Mouse (Mus musculus) stomach, embryonic 14.5 days (tissue): ENCODE data around the gene Dennd6a. TPM values are rescaled to one million over a fixed set of nuclear protein-coding genes. Genes with fewer than 3 reads are reported as not detected.
"Not testable (repeated sequence)": the region's sequence is repeated elsewhere in the genome, so short reads cannot be mapped to it uniquely, and the experiment has no call there.

Source experiments
- ATAC-seq: fragments of 200-750 bp; cut with Nextera tagmentation; 2 replicates; pipeline ENCODE4 v1.8.0; 2017; ENCODE audit warnings: low read depth, moderate TSS enrichment; ENCODE audit not compliant: insufficient number of reproducible peaks, insufficient read depth, low FRiP score
- H3K27ac ChIP-seq: fragments of 300-500 bp; sonication (generic); 2 replicates; pipeline ENCODE4 v1.5.1; 2014; ENCODE audit warnings: mild to moderate bottlenecking, low read length, moderate library complexity, mixed read lengths
- H3K27me3 ChIP-seq: fragments of 300-500 bp; sonication (generic); 2 replicates; pipeline ENCODE4 v1.6.1; 2014; ENCODE audit warnings: low read length, control low read depth, mixed read lengths; ENCODE audit not compliant: control insufficient read depth, insufficient read depth
- H3K36me3 ChIP-seq: fragments of 300-500 bp; sonication (generic); 2 replicates; pipeline ENCODE4 v1.6.1; 2014; ENCODE audit warnings: mild to moderate bottlenecking, control low read depth, low read length, moderate library complexity, mixed read lengths; ENCODE audit not compliant: control insufficient read depth, insufficient read depth
- H3K4me1 ChIP-seq: fragments of 300-500 bp; sonication (generic); 2 replicates; pipeline ENCODE4 v1.6.1; 2014; ENCODE audit warnings: low read length, control low read depth, mixed read lengths; ENCODE audit not compliant: control insufficient read depth, insufficient read depth
- H3K4me2 ChIP-seq: fragments of 300-500 bp; sonication (generic); replicated peaks from 2 replicates; pipeline ENCODE4 v1.6.1; 2014; ENCODE audit warnings: low read depth, low read length, control low read depth
- H3K4me3 ChIP-seq: fragments of 300-500 bp; sonication (generic); 2 replicates; pipeline ENCODE4 v1.5.1; 2014; ENCODE audit warnings: low read depth, low read length, control low read depth
- H3K9ac ChIP-seq: fragments of 300-500 bp; sonication (generic); replicated peaks from 2 replicates; pipeline ENCODE4 v1.6.1; 2014; ENCODE audit warnings: low read depth, mild to moderate bottlenecking, control low read depth, low read length, moderate library complexity, mixed read lengths
- H3K9me3 ChIP-seq: fragments of 300-500 bp; sonication (generic); 2 replicates; pipeline ENCODE4 v1.6.1; 2016; ENCODE audit warnings: low read depth, low read length, control low read depth; ENCODE audit not compliant: control insufficient read depth
- WGBS: fragments of 180-500 bp; shearing (Covaris S2); extraction: QIAGEN DNeasy Blood & Tissue Kit; methylation state at CpG from one replicate; pipeline ENCODE4 v1.1.7; 2014; 5-methylcytosine and 5-hydroxymethylcytosine counted together
- polyA plus RNA-seq: library from polyadenylated mRNA; unstranded; fragments of >200 nt; fragmentation: Nextera tagmentation; extraction: Ambion mirVana; gene quantifications from 2 replicates; pipeline ENCODE4 v1.2.1, GENCODE M21; 2014

Dennd6a gene
- polyA plus RNA-seq, 1 experiment from 2014 or later, result 43.0 TPM

DNA sequence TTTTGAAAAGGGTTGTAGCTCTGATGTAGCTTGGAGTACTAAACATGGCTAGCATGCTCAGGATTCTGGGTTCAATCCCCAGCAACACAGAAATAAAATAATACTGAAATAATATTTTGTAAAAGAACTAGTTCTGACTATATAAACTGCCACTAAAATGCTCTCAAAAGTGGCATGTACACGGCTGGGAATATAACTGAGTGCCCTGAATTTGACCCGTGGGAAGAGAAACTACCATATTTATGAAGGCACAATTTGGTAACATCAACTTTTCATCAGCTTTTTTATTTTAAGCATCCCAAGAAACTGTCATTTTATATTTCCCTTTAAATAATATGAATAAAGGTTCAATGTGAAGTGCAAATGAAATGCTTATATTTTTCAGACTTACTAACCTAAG lies 90.2 kb downstream of the Dennd6a start:
- Histone ChIP-seq H3K9me3 (no peaks in the 10 kb centered on the region), H3K4me3 (no peak overlapping the region), H3K9ac (no peak overlapping the region), H3K27ac (no peak overlapping the region), H3K27me3 (no peaks in the 10 kb centered on the region), H3K4me1 (peaks cover 18% of the 10 kb centered on the region; the same call in 1 of the 2 replicates), H3K4me2 (no peak overlapping the region), H3K36me3 (peaks cover 22% of the 10 kb centered on the region)
- ATAC-seq, result no peak
- 85% methylated on average over 2 of the region's 2 CpGs for WGBS

DNA sequence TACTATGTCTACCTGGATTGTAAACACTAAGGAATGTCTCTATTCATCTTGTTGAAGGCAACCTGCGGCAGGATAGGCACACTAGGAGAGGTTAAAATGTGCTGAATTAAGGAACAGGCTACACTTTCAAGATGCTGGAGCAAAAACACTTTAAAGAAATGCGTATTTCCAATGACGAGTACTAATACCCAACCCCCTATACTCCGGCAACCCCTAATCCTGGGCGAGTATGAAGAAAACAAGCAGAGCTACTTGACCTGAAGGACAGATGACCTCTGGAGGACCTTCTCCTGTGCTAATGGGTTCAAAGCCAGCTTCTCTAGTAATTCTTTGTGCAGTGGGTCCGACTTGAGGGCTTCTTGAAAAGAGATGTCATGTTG lies 94.3 kb downstream of the Dennd6a start:
- peaks cover 15% of the 10 kb centered on the region for H3K36me3 ChIP-seq
- H3K9me3 ChIP-seq, result no peaks in the 10 kb centered on the region
- H3K4me1 ChIP-seq, result peaks cover 21% of the 10 kb centered on the region
- peak overlapping the region; percentile 59 for H3K4me3 ChIP-seq
- peak overlapping the region; percentile 97 for H3K4me2 ChIP-seq
- ATAC-seq, result no peak
- H3K27me3 ChIP-seq, result no peaks in the 10 kb centered on the region
- H3K27ac ChIP-seq, result no peak overlapping the region
- H3K9ac ChIP-seq, result peak overlapping the region; percentile 77
- WGBS, result 15% methylated on average over 6 of the region's 6 CpGs

DNA sequence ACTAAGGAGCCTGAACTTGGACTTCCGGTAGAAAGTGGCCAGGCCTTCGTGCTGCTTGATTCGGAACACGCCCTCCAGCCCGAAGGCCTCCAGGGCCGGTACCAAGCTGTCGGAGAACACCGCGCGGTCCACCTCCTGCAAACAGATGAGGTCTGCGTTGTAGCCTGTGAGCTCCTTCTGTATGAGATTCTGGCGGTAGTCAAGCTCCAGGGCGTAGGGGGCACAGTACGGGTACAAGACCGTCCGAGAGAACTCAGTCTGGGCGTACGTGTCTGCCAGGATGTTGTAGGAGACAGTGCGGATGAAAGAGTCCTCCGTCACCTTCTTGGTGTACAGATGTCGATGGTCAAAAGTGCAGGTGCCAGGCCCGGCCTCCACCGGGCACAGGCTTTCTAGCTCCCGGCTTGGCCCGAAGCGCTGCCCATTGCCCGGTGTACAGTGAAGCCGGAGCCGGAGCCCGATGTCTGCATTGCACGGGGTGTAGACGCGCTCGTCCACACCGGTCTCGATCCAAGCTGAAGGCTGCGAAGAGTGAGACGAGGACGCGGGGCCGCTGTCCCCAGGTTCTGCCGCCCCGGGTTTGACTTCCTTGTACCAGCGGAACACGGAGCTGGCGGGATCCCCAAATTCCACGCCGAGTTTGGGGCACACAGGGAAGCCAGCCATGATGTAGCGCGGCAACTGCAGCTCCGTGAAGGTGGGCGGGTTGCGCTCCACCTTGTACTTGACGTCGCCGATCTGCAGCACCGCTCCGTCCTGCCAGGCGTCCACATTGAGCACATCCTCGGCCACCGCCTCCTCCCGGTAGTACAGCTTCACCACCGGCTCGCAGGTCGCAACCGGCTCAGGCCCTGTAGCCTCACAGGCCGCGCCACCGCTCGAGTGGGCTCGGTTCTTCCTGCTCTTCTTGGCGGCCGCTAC lies 95.0 kb downstream of the Dennd6a start:
- Histone ChIP-seq H3K27me3 (no peaks in the 10 kb centered on the region), H3K9me3 (no peaks in the 10 kb centered on the region), H3K9ac (peak overlapping the region; percentile 77), H3K36me3 (peaks cover 11% of the 10 kb centered on the region), H3K4me1 (peaks cover 21% of the 10 kb centered on the region), H3K4me3 (peak overlapping the region; percentile 59), H3K27ac (peak overlapping the region; percentile 89), H3K4me2 (peak overlapping the region; percentile 97)
- under 1% methylated on average over 73 of the region's 73 CpGs for WGBS
- peak; percentile 43; the same call in 1 of the 2 replicates for ATAC-seq

DNA sequence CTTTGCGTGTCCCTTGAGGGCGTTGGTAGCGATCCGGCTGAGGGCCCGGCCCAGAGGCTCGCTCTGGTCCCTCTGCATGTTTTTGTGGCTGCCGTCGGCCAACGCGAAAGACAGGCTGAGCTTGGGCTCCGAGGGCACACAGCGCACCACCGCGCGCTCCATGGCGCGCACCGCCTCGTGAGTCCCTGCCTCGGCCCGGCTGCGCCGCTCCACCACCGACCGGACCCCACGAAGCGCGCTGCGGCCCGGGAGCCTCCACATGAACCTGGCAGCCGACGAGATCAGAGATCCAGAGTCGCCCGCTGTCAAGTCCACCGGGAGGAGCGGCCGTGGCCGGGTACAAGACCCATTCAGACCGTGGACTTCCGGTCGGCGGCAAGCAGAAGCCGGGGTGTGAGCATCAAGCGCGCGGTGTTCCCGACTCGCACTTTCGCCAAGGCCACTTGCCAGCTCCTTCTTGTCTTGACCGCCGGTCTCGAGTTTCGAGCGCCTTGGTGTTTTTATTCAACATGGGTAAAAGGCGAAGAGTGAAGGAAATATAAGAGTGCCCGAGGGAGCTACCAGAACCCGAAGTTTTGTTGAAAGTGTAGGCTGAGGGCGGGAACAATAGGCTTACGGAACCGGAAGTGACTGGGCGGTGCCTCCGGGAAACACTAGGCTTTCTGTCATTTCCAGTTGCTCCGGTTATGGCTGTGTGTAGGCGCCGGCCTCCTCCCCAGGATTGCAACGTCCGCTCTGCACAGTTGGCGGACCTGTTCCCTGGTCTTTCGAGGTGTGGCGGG lies 95.8 kb downstream of the Dennd6a start, which contains the start of gene Pde12:
TSS of gene Pde12 (minus strand) at position 592 of the 782 bp plus-strand sequence.
- H3K9me3 ChIP-seq, result no peaks in the 10 kb centered on the region
- peaks cover 9% of the 10 kb centered on the region; the same call in 1 of the 2 replicates for H3K36me3 ChIP-seq
- peak within 1 kb of the TSS; percentile 59 for H3K4me3 ChIP-seq
- WGBS, result under 1% methylated on average over 70 of the region's 70 CpGs
- peaks cover 21% of the 10 kb centered on the region for H3K4me1 ChIP-seq
- peak; percentile 88 for ATAC-seq
- H3K27ac ChIP-seq, result peak within 1 kb of the TSS; percentile 89
- H3K4me2 ChIP-seq, result peak within 1 kb of the TSS; percentile 97
- peak within 1 kb of the TSS; percentile 77 for H3K9ac ChIP-seq
- H3K27me3 ChIP-seq, result no peaks in the 10 kb centered on the region

DNA sequence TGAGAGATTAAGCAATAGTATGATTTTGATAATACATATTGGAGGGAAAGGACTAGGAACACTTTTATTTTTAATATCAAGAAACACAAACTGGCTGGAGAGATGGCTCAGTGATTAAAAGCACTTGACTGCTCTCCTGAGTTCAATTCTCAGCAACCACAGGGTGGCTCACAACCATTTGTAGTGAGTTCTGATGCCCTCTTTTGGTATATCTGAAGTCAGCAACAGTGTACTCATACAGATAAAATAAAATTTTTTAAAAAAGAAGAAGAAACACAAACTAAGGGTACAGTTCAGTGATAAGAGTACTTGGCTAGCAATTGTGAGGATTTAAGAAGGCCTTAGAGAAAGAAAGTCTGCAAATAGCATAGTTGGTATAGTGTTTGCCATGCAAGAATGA lies 97.3 kb downstream of the Dennd6a start:
- H3K4me1 ChIP-seq, result peaks cover 21% of the 10 kb centered on the region
- H3K4me3 ChIP-seq, result no peak overlapping the region
- H3K9me3 ChIP-seq, result no peaks in the 10 kb centered on the region
- no peak overlapping the region for H3K27ac ChIP-seq
- H3K36me3 ChIP-seq, result 0 out of 2 replicates have a peak, but pooled peaks cover under 1% of the 10 kb centered on the region
- no peak for ATAC-seq
- no peak overlapping the region for H3K4me2 ChIP-seq
- H3K9ac ChIP-seq, result no peak overlapping the region
- H3K27me3 ChIP-seq, result no peaks in the 10 kb centered on the region

DNA sequence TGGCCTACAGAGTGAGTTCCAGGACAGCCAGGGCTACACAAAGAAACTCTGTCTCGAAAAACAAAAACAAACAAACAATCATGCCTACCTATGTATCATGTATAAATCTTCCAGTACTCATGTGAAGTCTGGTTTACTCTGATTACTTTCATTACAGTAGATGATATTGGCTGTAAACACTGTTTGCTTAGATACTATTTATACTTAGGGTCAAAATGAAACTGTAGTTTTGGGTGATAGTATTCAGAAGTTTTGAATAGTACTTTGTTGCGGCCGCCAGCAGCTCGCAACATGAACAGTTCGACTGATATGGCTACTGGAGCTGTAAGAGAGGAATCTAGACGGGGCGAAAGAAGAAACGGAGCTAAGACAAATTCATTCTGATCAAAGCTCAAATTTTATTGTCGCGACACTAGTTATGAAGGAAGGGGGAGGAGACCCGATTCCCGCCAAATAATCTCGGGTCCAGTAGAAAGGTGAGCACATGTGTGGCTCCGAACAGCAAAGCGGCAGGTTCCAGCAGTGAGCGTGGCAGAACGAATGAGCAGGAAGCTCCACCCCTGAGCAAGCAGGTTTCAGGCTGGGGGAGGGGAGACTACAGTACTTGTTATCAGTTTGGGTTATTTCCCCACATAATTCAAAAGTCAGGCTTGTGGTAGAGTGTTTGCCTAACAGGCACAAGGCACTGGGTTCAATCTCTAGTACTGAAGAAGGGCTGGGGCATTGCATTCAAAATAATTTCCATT lies 98.4 kb downstream of the Dennd6a start:
- H3K4me2 ChIP-seq, H3K9ac ChIP-seq, H3K9me3 ChIP-seq, ATAC-seq, H3K27ac ChIP-seq, H3K4me3 ChIP-seq, H3K36me3 ChIP-seq, H3K27me3 ChIP-seq: not testable (repeated sequence)
- peaks cover 14% of the 10 kb centered on the region for H3K4me1 ChIP-seq
- 64% methylated on average over 17 of the region's 17 CpGs for WGBS

DNA sequence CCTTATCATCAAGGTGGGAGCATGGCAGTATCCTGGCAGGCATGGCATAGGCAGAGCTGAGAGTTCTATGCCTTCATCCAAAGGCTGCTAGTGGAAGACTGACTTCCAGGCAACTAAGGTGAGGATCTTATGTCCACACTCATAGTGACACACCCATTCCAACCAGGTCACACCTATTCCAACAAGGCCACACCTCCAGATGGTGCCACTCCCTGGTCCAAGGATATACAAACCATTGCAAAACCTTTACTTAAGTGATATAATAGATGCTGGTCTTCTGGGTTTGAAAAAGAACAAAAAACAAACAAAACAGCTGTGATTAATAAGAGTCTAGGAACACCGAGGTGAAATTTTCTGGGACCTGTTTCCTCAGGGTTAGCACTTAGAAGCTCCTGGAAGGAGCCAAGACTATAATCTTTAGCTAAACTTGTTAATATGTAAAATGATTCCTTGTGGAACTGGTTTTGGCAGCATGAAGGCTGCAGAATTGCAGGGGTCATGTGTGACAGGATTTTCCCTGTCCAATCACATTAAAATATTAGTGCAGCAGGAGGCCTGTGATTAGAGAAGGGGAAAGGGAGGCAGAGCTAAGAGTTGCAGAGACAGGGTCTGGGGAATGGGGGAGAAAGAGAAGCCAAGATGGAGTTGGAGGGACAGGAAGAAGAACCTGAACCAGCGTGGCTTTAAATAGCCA lies 101.0 kb downstream of the Dennd6a start:
- H3K9me3 ChIP-seq, H3K9ac ChIP-seq, H3K27me3 ChIP-seq, H3K4me2 ChIP-seq, H3K27ac ChIP-seq, H3K4me1 ChIP-seq, H3K4me3 ChIP-seq, H3K36me3 ChIP-seq: not testable (repeated sequence)
- 76% methylated on average over 2 of the region's 2 CpGs for whole genome bisulfite sequencing
- ATAC-seq, result 0 out of 2 replicates have a peak, but pooled peaks have one; percentile 37
